Mouse (Mus musculus) kidney, adult 18-20 months (tissue): ENCODE results near the gene Ddx28.

Experiments
- DNase-seq: peaks from one replicate; pipeline ENCODE4 v3.0.0; 2021

Gene Ddx28

GRCm38 (mm10) chr8:105965266-105965904 is 46.3 kb downstream of the Ddx28 start:
- peak; percentile 56 for DNase-seq

- DNase-seq = no peak
Measured at GRCm38 (mm10) chr8:105964506-105965265, 47.0 kb downstream of the Ddx28 start.

GRCm38 (mm10) chr8:105961536-105961935 is 50.1 kb downstream of the Ddx28 start:
- no peak for DNase-seq

- DNase-seq = no peak
Measured at GRCm38 (mm10) chr8:105961101-105961500, 50.6 kb downstream of the Ddx28 start.
